11 mouse cellular contexts compared by ENCODE assay signal in the genomic region with DNA sequence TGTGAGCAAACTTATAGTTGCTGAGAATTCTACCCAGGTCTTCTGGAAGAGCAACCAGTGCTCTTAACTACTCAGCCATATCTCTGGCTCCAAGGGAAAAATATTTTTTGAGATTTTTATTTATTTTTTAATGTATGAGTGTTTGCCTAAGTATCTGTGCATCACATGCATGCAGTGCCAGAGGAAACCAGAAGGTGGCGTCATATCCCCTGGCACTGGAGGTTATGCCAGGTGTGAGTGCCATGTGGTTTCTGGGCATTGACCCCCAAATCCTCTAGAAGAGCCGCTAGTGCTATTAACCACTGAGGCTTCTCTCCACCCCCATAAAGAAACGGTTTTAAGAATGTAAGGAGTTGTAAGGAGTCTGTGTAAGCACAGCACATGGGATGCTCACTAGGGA. TPM values are rescaled to one million over a fixed set of nuclear protein-coding genes. Genes with fewer than 3 reads are reported as not detected.
A peak's percentile ranks its signal among the peaks of the same experiment; 100 is the strongest.
DNase-seq lines count a peak whose midpoint lies in the region; ATAC-seq and TF ChIP-seq lines count a peak whose summit lies in the region.
"Had no signal": no experiment of that assay in that cellular context is flagged by ENCODE, and none has a peak within 500 bp of the region (broad histone marks: within the 10 kb centered on the region; RNA-seq: fewer than 3 reads in every experiment).

No protein-coding gene starts in this region.

- H3K27me3 ChIP-seq in thymus, adult 2 months (ENCODE audit: control insufficient read depth, insufficient read depth, low read length): no peaks in the 10 kb centered on the region
- no peaks in the 10 kb centered on the region for H3K27me3 ChIP-seq in liver, postnatal 0 days (ENCODE audit: insufficient read depth, low read length)
- H3K27me3 ChIP-seq: limb, embryonic 15.5 days had no signal

- WGBS in thymus, adult 2 months: 21% methylated on average over 3 of the region's 3 CpGs
- 64% methylated on average over 3 of the region's 3 CpGs for WGBS in liver, postnatal 0 days (ENCODE audit: insufficient replicate concordance)

- ATAC-seq in liver, postnatal 0 days: 0 out of 2 replicates have a peak, but pooled peaks have one; percentile 24

- no peaks in the 10 kb centered on the region for H3K9me3 ChIP-seq in liver, postnatal 0 days (ENCODE audit: low read length)
- H3K9me3 ChIP-seq: embryonic facial prominence, embryonic 10.5 days; limb, embryonic 15.5 days had no signal

- H3K36me3 ChIP-seq in thymus, adult 2 months (ENCODE audit: control insufficient read depth, insufficient read depth, low read length): peaks cover 56% of the 10 kb centered on the region
- H3K36me3 ChIP-seq in liver, postnatal 0 days (replicated peaks; ENCODE audit: insufficient read depth, low read length): peaks cover 30% of the 10 kb centered on the region
- H3K36me3 ChIP-seq: embryonic facial prominence, embryonic 10.5 days; limb, embryonic 15.5 days had no signal

- no peak overlapping the region for H3K4me3 ChIP-seq in thymus, adult 2 months (ENCODE audit: control insufficient read depth, insufficient read depth, low read length)
- H3K4me3 ChIP-seq in liver, postnatal 0 days (ENCODE audit: low read depth, low read length): no peak overlapping the region
- H3K4me3 ChIP-seq: embryonic facial prominence, embryonic 10.5 days; limb, embryonic 15.5 days had no signal

- H3K4me2 ChIP-seq in liver, postnatal 0 days (ENCODE audit: low read depth, low read length): no peak overlapping the region
- H3K4me2 ChIP-seq: limb, embryonic 15.5 days had no signal

- no peak for TF ChIP-seq POLR2A in thymus, adult 2 months (IDR thresholded peaks at IDR 0.05; ENCODE audit: control insufficient read depth, extremely low read depth, insufficient read depth, low read length, poor library complexity)

- TF ChIP-seq EP300 in liver, postnatal 0 days (IDR thresholded peaks at IDR 0.05; ENCODE audit: low read depth): no peak

- TF ChIP-seq CTCF in thymus, adult 2 months (IDR thresholded peaks at IDR 0.05; ENCODE audit: borderline replicate concordance, control insufficient read depth, extremely low read depth, insufficient read depth, low read length, poor library complexity): peak; percentile 36; the same call in 1 of the 2 replicates
- peak; percentile 84 for TF ChIP-seq CTCF in liver, postnatal 0 days (IDR thresholded peaks at IDR 0.05; ENCODE audit: low read depth)

- H3K4me1 ChIP-seq in thymus, adult 2 months (replicated peaks; ENCODE audit: control insufficient read depth, insufficient read depth, low read length): peaks cover 58% of the 10 kb centered on the region
- H3K4me1 ChIP-seq in liver, postnatal 0 days (ENCODE audit: insufficient read depth): peaks cover 17% of the 10 kb centered on the region

- no peak overlapping the region for H3K27ac ChIP-seq in thymus, adult 2 months (ENCODE audit: control insufficient read depth, insufficient read depth, low read length)
- H3K27ac ChIP-seq in liver, postnatal 0 days (ENCODE audit: low read depth): no peak overlapping the region
- H3K27ac ChIP-seq: embryonic facial prominence, embryonic 10.5 days; limb, embryonic 15.5 days had no signal

- no peak overlapping the region for H3K9ac ChIP-seq in liver, postnatal 0 days (replicated peaks)
- H3K9ac ChIP-seq: limb, embryonic 15.5 days had no signal

- peak; percentile 41 to 47 for DNase-seq in cerebellum, postnatal 10 days
- DNase-seq in cerebellum, adult 9-10 months: no peak
- peak; percentile 75 for DNase-seq in thymus, adult 2 months
- DNase-seq in thymus, adult 18-20 months: no peak
- DNase-seq in liver, postnatal 0 days: peak; percentile 73
- peak; percentile 86 for DNase-seq in thymus, postnatal 4 days
- no peak for DNase-seq in adrenal gland, postnatal 10 days
- DNase-seq in ovary, postnatal 14 days (ENCODE audit: low spot score): no peak

RNA-seq across cellular contexts. Expression of a gene that starts 13.2 kb away (rescaled TPM):
- polyA plus RNA-seq in thymus, adult 2 months (2012; rRNA removed): 880 and 889 TPM in 2 replicates
- 98.4 and 102 TPM in 2 replicates for polyA plus RNA-seq in liver, postnatal 0 days (2015; fragmentation: Nextera tagmentation; extraction: Ambion mirVana)
- 100 to 1,000 TPM; 154 to 227 TPM for total RNA-seq in adrenal gland, postnatal 10 days (2021)

RNA-seq across cellular contexts. Expression of a gene that starts 41.1 kb away (rescaled TPM):
- not detected in 2 replicates for polyA plus RNA-seq in thymus, adult 2 months (2012; rRNA removed)
- not detected in 2 replicates for polyA plus RNA-seq in liver, postnatal 0 days (2015; fragmentation: Nextera tagmentation; extraction: Ambion mirVana)
- total RNA-seq in adrenal gland, postnatal 10 days (2021): not detected
- polyA plus RNA-seq: embryonic facial prominence, embryonic 10.5 days; large intestine, adult 2 months; limb, embryonic 15.5 days had no signal

Comparison
In these comparisons a context has a peak if more than half of its experiments do, and no peak if none do; other contexts are left out.
1. DNase-seq: peak in cerebellum, postnatal 10 days (2 of 2), thymus, adult 2 months (single experiment), liver, postnatal 0 days (single experiment) and thymus, postnatal 4 days (single experiment); none in cerebellum, adult 9-10 months (single experiment), thymus, adult 18-20 months (0 of 2), adrenal gland, postnatal 10 days (single experiment) and ovary, postnatal 14 days (single experiment).